Mouse (Mus musculus) lung, embryonic 14.5 days (tissue): Measurements from ENCODE around the gene Ifngr1. TPM values are rescaled to one million over a fixed set of nuclear protein-coding genes. Genes with fewer than 3 reads are reported as not detected.
A peak's percentile ranks its signal among the peaks of the same experiment; 100 is the strongest.

Source experiments
- ATAC-seq: fragments of 200-750 bp; cut with Nextera tagmentation; 2 replicates; pipeline ENCODE4 v1.8.0; 2017; ENCODE audit warnings: mild to moderate bottlenecking, moderate TSS enrichment, moderate library complexity; ENCODE audit not compliant: insufficient read depth
- DNase-seq: peaks from one replicate; pipeline ENCODE4 v3.0.0-alpha.2; 2015
- H3K27ac ChIP-seq: fragments of 300-500 bp; sonication (generic); 2 replicates; pipeline ENCODE4 v1.5.1; 2014; ENCODE audit warnings: low read depth, mild to moderate bottlenecking, moderate library complexity
- H3K27me3 ChIP-seq: fragments of 300-500 bp; sonication (generic); 2 replicates; pipeline ENCODE4 v1.6.1; 2014; ENCODE audit warnings: low read length, control low read depth; ENCODE audit not compliant: insufficient read depth
- H3K36me3 ChIP-seq: fragments of 300-500 bp; sonication (generic); 2 replicates; pipeline ENCODE4 v1.6.1; 2014; ENCODE audit warnings: control low read depth; ENCODE audit not compliant: insufficient read depth
- H3K4me1 ChIP-seq: fragments of 300-500 bp; sonication (generic); 2 replicates; pipeline ENCODE4 v1.6.1; 2014; ENCODE audit warnings: antibody characterized with exemption, control low read depth; ENCODE audit not compliant: insufficient read depth
- H3K4me2 ChIP-seq: fragments of 300-500 bp; sonication (generic); 2 replicates; pipeline ENCODE4 v1.6.1; 2014; ENCODE audit warnings: mild to moderate bottlenecking
- H3K4me3 ChIP-seq: fragments of 300-500 bp; sonication (generic); 2 replicates; pipeline ENCODE4 v1.5.1; 2014; ENCODE audit warnings: low read depth, low read length
- H3K9ac ChIP-seq: fragments of 300-500 bp; sonication (generic); 2 replicates; pipeline ENCODE4 v1.6.1; 2014
- H3K9me3 ChIP-seq: fragments of 300-500 bp; sonication (generic); 2 replicates; pipeline ENCODE4 v1.6.1; 2016; ENCODE audit warnings: low read depth, low read length, control low read depth
- CTCF ChIP-seq: IDR thresholded peaks from 2 replicates; pipeline ENCODE4 v1.5.1; 2016; ENCODE audit warnings: antibody characterized with exemption, low read depth
- WGBS: fragments of 180-500 bp; shearing (Covaris S2); extraction: QIAGEN DNeasy Blood & Tissue Kit; methylation state at CpG from one replicate; pipeline ENCODE4 v1.1.7; 2014; 5-methylcytosine and 5-hydroxymethylcytosine counted together
- polyA plus RNA-seq: library from polyadenylated mRNA; unstranded; fragments of >200 nt; fragmentation: Nextera tagmentation; extraction: Ambion mirVana; gene quantifications from 2 replicates; pipeline ENCODE4 v1.2.1, GENCODE M21; 2014

Ifngr1 gene
- polyA plus RNA-seq, 1 experiment from 2014 or later: 67.1 TPM

- no peaks in the 10 kb centered on the region for H3K36me3 ChIP-seq
- ATAC-seq: no peak
- 67% methylated on average over 6 of the region's 6 CpGs for WGBS
- no peak overlapping the region for H3K9ac ChIP-seq
- H3K4me3 ChIP-seq: no peak overlapping the region
- H3K9me3 ChIP-seq: no peaks in the 10 kb centered on the region
- no peaks in the 10 kb centered on the region; the same call in 1 of the 2 replicates for H3K4me1 ChIP-seq
- no peak overlapping the region for H3K4me2 ChIP-seq
- DNase-seq: no peak
- no peaks in the 10 kb centered on the region for H3K27me3 ChIP-seq
- no peak for TF ChIP-seq CTCF
- H3K27ac ChIP-seq: no peak overlapping the region
Measured at GRCm38 (mm10) chr10:19578001-19578400, 13.7 kb upstream of the Ifngr1 start.

- DNase-seq: peak; percentile 74
- no peak overlapping the region for H3K27ac ChIP-seq
- TF ChIP-seq CTCF: no peak
- H3K9ac ChIP-seq: no peak overlapping the region
- no peaks in the 10 kb centered on the region for H3K36me3 ChIP-seq
- H3K27me3 ChIP-seq: no peaks in the 10 kb centered on the region
- H3K4me2 ChIP-seq: peak overlapping the region; percentile 29; the same call in 1 of the 2 replicates
- no peaks in the 10 kb centered on the region for H3K9me3 ChIP-seq
- H3K4me1 ChIP-seq: no peaks in the 10 kb centered on the region; the same call in 1 of the 2 replicates
- 47% methylated on average over 9 of the region's 9 CpGs for WGBS
- no peak overlapping the region for H3K4me3 ChIP-seq
- peak; percentile 60; the same call in 1 of the 2 replicates for ATAC-seq
Measured at GRCm38 (mm10) chr10:19578409-19578986, 13.3 kb upstream of the Ifngr1 start.

GRCm38 (mm10) chr10:19580660-19581059, 11.1 kb upstream of the Ifngr1 start:
- Histone ChIP-seq H3K4me1 (no peaks in the 10 kb centered on the region; the same call in 1 of the 2 replicates), H3K27me3 (no peaks in the 10 kb centered on the region), H3K36me3 (no peaks in the 10 kb centered on the region), H3K4me2 (no peak overlapping the region), H3K9me3 (no peaks in the 10 kb centered on the region), H3K27ac (no peak overlapping the region), H3K4me3 (no peak overlapping the region), H3K9ac (no peak overlapping the region)
- DNase-seq: no peak
- TF ChIP-seq CTCF: no peak
- ATAC-seq: no peak
- WGBS: 59% methylated on average over 3 of the region's 3 CpGs

- ATAC-seq: no peak
- Histone ChIP-seq H3K4me2 (no peak overlapping the region), H3K9ac (no peak overlapping the region), H3K4me3 (no peak overlapping the region), H3K27me3 (no peaks in the 10 kb centered on the region), H3K27ac (no peak overlapping the region), H3K9me3 (no peaks in the 10 kb centered on the region), H3K4me1 (no peaks in the 10 kb centered on the region; the same call in 1 of the 2 replicates), H3K36me3 (no peaks in the 10 kb centered on the region)
- no peak for TF ChIP-seq CTCF
- peak; percentile 13 for DNase-seq
- WGBS: 58% methylated on average over 9 of the region's 9 CpGs
Measured at GRCm38 (mm10) chr10:19581844-19582582, 9.7 kb upstream of the Ifngr1 start.

- no peak for TF ChIP-seq CTCF
- H3K9me3 ChIP-seq: no peaks in the 10 kb centered on the region
- H3K4me3 ChIP-seq: no peak overlapping the region
- H3K36me3 ChIP-seq: no peaks in the 10 kb centered on the region
- H3K4me1 ChIP-seq: no peaks in the 10 kb centered on the region; the same call in 1 of the 2 replicates
- ATAC-seq: no peak
- no peak for DNase-seq
- 0 out of 2 replicates have a peak overlapping the region, but pooled peaks have one; percentile 24 for H3K27ac ChIP-seq
- H3K9ac ChIP-seq: no peak overlapping the region
- H3K4me2 ChIP-seq: no peak overlapping the region
- WGBS: 71% methylated on average over 7 of the region's 7 CpGs
- H3K27me3 ChIP-seq: no peaks in the 10 kb centered on the region
Measured at GRCm38 (mm10) chr10:19582806-19583430, 8.8 kb upstream of the Ifngr1 start.

- no peak for TF ChIP-seq CTCF
- Histone ChIP-seq H3K4me2 (no peak overlapping the region), H3K27ac (no peak overlapping the region), H3K4me1 (no peaks in the 10 kb centered on the region), H3K36me3 (no peaks in the 10 kb centered on the region), H3K27me3 (no peaks in the 10 kb centered on the region), H3K9ac (no peak overlapping the region), H3K4me3 (no peak overlapping the region), H3K9me3 (no peaks in the 10 kb centered on the region)
- DNase-seq (no peak), ATAC-seq (no peak)
- 80% methylated on average over 2 of the region's 2 CpGs for WGBS
Measured at GRCm38 (mm10) chr10:19584064-19584463, 7.7 kb upstream of the Ifngr1 start.

- Histone ChIP-seq H3K4me3 (no peak overlapping the region), H3K4me2 (no peak overlapping the region), H3K4me1 (no peaks in the 10 kb centered on the region), H3K27ac (no peak overlapping the region), H3K36me3 (no peaks in the 10 kb centered on the region), H3K27me3 (no peaks in the 10 kb centered on the region), H3K9me3 (no peaks in the 10 kb centered on the region), H3K9ac (no peak overlapping the region)
- no peak for ATAC-seq
- no peak for TF ChIP-seq CTCF
- 63% methylated on average over 1 of the region's 1 CpGs for WGBS
- DNase-seq: no peak
Measured at GRCm38 (mm10) chr10:19584846-19585245, 6.9 kb upstream of the Ifngr1 start.
